Mouse (Mus musculus) heart, postnatal 0 days (tissue): ENCODE results near the gene Zcchc17. TPM values are rescaled to one million over a fixed set of nuclear protein-coding genes. Genes with fewer than 3 reads are reported as not detected.

Experiments used
- ATAC-seq: fragments of 200-750 bp; cut with Nextera tagmentation; 2 replicates; pipeline ENCODE4 v1.8.0; 2017; ENCODE audit warnings: low read depth, moderate number of reproducible peaks, moderate library complexity; ENCODE audit not compliant: insufficient read depth
- DNase-seq: peaks from one replicate; pipeline ENCODE4 v3.0.0-alpha.2; 2016; ENCODE audit warnings: low spot score
- H3K27ac ChIP-seq: fragments of 300-500 bp; sonication (generic); 2 replicates; pipeline ENCODE4 v1.5.1; 2014; ENCODE audit warnings: low read depth, mild to moderate bottlenecking
- H3K27me3 ChIP-seq: fragments of 300-500 bp; sonication (generic); 2 replicates; pipeline ENCODE4 v1.6.1; 2014; ENCODE audit warnings: low read length, mixed read lengths; ENCODE audit not compliant: control insufficient read depth, insufficient read depth
- H3K36me3 ChIP-seq: fragments of 300-500 bp; sonication (generic); replicated peaks from 2 replicates; pipeline ENCODE4 v1.6.1; 2014; ENCODE audit warnings: low read length, mixed read lengths; ENCODE audit not compliant: control insufficient read depth, insufficient read depth
- H3K4me1 ChIP-seq: fragments of 300-500 bp; sonication (generic); 2 replicates; pipeline ENCODE4 v1.6.1; 2014; ENCODE audit warnings: antibody characterized with exemption; ENCODE audit not compliant: control insufficient read depth, insufficient read depth
- H3K4me2 ChIP-seq: fragments of 300-500 bp; sonication (generic); 2 replicates; pipeline ENCODE4 v1.6.1; 2014; ENCODE audit warnings: low read depth, mild to moderate bottlenecking, low read length, moderate library complexity
- H3K4me3 ChIP-seq: fragments of 300-500 bp; sonication (generic); 2 replicates; pipeline ENCODE4 v1.5.1; 2014; ENCODE audit warnings: low read depth, low read length
- H3K9ac ChIP-seq: fragments of 300-500 bp; sonication (generic); replicated peaks from 2 replicates; pipeline ENCODE4 v1.6.1; 2014; ENCODE audit warnings: low read depth, low read length, mixed read lengths
- H3K9me3 ChIP-seq: fragments of 300-500 bp; sonication (generic); replicated peaks from 2 replicates; pipeline ENCODE4 v1.6.1; 2016; ENCODE audit warnings: low read length; ENCODE audit not compliant: control insufficient read depth
- CTCF ChIP-seq: IDR thresholded peaks from 2 replicates; pipeline ENCODE4 v1.5.1; 2016; ENCODE audit warnings: antibody characterized with exemption, control low read depth, low read depth
- EP300 ChIP-seq: IDR thresholded peaks from 2 replicates; pipeline ENCODE4 v1.6.1; 2016; ENCODE audit warnings: antibody characterized with exemption, low read depth
- WGBS: fragments of 180-500 bp; shearing (Covaris S2); extraction: QIAGEN DNeasy Blood & Tissue Kit; methylation state at CpG from one replicate; pipeline ENCODE4 v1.1.7; 2014; 5-methylcytosine and 5-hydroxymethylcytosine counted together
- polyA plus RNA-seq: library from polyadenylated mRNA; unstranded; fragments of >200 nt; fragmentation: Nextera tagmentation; extraction: Ambion mirVana; gene quantifications from 2 replicates; pipeline ENCODE4 v1.2.1, GENCODE M21; 2015
- total RNA-seq: library from RNA; depleted of rRNA; stranded (reverse); fragments of >200 nt; gene quantifications from 2 replicates; pipeline ENCODE4 v1.2.3, GENCODE M21; 2014; ENCODE audit warnings: low replicate concordance

The Zcchc17 gene
- total and polyA plus RNA-seq, 2 experiments from 2014 or later, result 20.0 to 39.6 TPM

- H3K36me3 ChIP-seq, result peaks cover 70% of the 10 kb centered on the region
These were observed 8.9 kb downstream of the Zcchc17 start for GRCm38 (mm10) chr4:130350690-130351422.

DNA sequence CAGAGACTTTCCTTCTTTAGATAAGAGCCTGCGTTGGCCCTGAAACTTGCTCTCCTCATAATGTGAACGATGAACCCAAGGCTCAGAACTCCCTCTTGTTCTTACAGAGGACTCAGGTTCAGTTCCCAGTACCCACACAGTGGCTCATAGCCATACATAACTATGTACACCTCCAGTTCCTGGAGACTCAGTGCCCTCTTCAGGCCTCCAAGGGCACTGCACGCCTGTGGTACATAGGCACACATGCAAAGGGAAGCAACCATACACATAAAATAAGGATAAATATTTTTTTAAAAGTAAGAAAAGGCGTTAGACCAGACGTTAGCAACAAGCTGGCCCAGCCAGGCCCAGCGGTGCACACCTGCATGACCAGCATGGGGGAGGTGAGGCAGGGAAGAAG, 10.1 kb downstream of the Zcchc17 start:
- peaks cover 74% of the 10 kb centered on the region for H3K36me3 ChIP-seq
- no peak overlapping the region for H3K4me3 ChIP-seq
- no peak overlapping the region for H3K27ac ChIP-seq
- H3K9me3 ChIP-seq, result no peaks in the 10 kb centered on the region
- no peak overlapping the region for H3K9ac ChIP-seq
- 92% methylated on average over 6 of the region's 6 CpGs for WGBS
- H3K4me2 ChIP-seq, result no peak overlapping the region
- no peak for ATAC-seq
- TF ChIP-seq EP300, result no peak
- TF ChIP-seq CTCF, result no peak
- H3K27me3 ChIP-seq, result no peaks in the 10 kb centered on the region
- H3K4me1 ChIP-seq, result no peaks in the 10 kb centered on the region
- DNase-seq, result no peak

More at GRCm38 (mm10) chr4:130350690-130351422, 8.9 kb downstream of the Zcchc17 start:
- H3K9me3 ChIP-seq, result no peaks in the 10 kb centered on the region
- TF ChIP-seq EP300, result no peak
- TF ChIP-seq CTCF, result no peak
- DNase-seq (no peak), ATAC-seq (no peak)
- no peak overlapping the region for H3K4me2 ChIP-seq
- WGBS, result 84% methylated on average over 16 of the region's 16 CpGs
- no peaks in the 10 kb centered on the region for H3K27me3 ChIP-seq
- H3K27ac ChIP-seq, result no peak overlapping the region
- no peaks in the 10 kb centered on the region for H3K4me1 ChIP-seq
- no peak overlapping the region for H3K4me3 ChIP-seq
- no peak overlapping the region for H3K9ac ChIP-seq

GRCm38 (mm10) chr4:130341691-130342090, 18.1 kb downstream of the Zcchc17 start:
- H3K27me3 ChIP-seq, result no peaks in the 10 kb centered on the region
- H3K4me3 ChIP-seq, result no peak overlapping the region
- WGBS, result 22% methylated on average over 4 of the region's 4 CpGs
- no peak overlapping the region for H3K27ac ChIP-seq
- TF ChIP-seq EP300, result no peak
- peak; percentile 86 for TF ChIP-seq CTCF
- no peaks in the 10 kb centered on the region for H3K9me3 ChIP-seq
- peak; percentile 67; the same call in 1 of the 2 replicates for ATAC-seq
- peak; percentile 76 for DNase-seq
- H3K4me1 ChIP-seq, result no peaks in the 10 kb centered on the region
- H3K9ac ChIP-seq, result no peak overlapping the region
- H3K4me2 ChIP-seq, result no peak overlapping the region
- peaks cover 44% of the 10 kb centered on the region for H3K36me3 ChIP-seq

DNA sequence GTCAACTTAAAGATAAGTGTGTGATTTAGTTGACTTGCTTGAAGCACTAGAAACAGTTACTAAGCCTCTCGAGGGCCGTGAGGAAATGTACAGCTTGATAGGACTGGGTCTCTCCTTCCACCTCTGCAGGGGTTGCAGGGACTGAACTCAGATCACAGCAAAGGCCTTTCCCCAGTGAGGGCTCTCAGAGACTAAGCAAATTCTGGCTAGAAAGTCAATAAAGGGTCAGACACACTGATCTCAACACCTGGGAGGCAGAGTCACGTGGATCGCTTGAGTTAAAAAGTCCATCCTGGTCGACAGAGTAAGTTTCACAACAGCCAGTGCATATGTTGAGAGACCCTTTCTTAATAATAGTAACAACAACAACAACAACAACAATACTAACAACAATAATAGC, 23.9 kb downstream of the Zcchc17 start:
- ATAC-seq (no peak), DNase-seq (no peak)
- Histone ChIP-seq H3K27ac (no peak overlapping the region), H3K4me1 (no peaks in the 10 kb centered on the region), H3K9ac (no peak overlapping the region), H3K27me3 (no peaks in the 10 kb centered on the region), H3K4me2 (no peak overlapping the region), H3K36me3 (peaks cover 65% of the 10 kb centered on the region), H3K9me3 (no peaks in the 10 kb centered on the region), H3K4me3 (no peak overlapping the region)
- WGBS, result 82% methylated on average over 5 of the region's 5 CpGs
- no peak for TF ChIP-seq EP300

GRCm38 (mm10) chr4:130327366-130327765, 32.4 kb downstream of the Zcchc17 start:
- H3K9me3 ChIP-seq, result no peaks in the 10 kb centered on the region
- no peak overlapping the region for H3K27ac ChIP-seq
- H3K4me3 ChIP-seq, result no peak overlapping the region
- H3K27me3 ChIP-seq, result no peaks in the 10 kb centered on the region
- peaks cover 8% of the 10 kb centered on the region; the same call in 1 of the 2 replicates for H3K4me1 ChIP-seq
- no peak for TF ChIP-seq EP300
- no peak for TF ChIP-seq CTCF
- peaks cover 37% of the 10 kb centered on the region for H3K36me3 ChIP-seq
- no peak overlapping the region for H3K4me2 ChIP-seq
- WGBS, result 74% methylated on average over 9 of the region's 9 CpGs
- no peak for DNase-seq
- no peak overlapping the region for H3K9ac ChIP-seq
- no peak for ATAC-seq

DNA sequence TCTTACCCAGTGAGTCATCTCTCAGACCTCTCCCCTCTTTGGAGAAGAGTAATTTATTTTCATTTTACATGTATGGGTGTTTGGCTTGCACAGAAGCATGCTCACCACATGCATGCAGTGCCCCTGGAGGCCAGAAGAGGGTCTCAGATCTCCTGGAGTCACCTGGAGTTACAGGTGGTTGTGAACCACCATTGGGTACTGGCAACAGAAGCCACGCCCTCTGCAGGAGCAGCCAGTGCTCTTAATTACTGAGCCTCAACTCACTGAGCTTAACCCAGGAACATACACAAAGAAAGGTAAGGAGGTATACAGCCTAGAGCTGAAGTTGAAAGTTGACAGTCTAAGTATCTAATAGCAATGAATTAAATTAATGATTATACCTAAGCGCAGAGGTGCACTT, 34.3 kb downstream of the Zcchc17 start:
- H3K4me2 ChIP-seq, result no peak overlapping the region
- H3K9me3 ChIP-seq, result no peaks in the 10 kb centered on the region
- WGBS, result 90% methylated on average over 2 of the region's 2 CpGs
- TF ChIP-seq CTCF, result no peak
- no peak for TF ChIP-seq EP300
- DNase-seq (no peak), ATAC-seq (no peak)
- no peak overlapping the region for H3K27ac ChIP-seq
- H3K27me3 ChIP-seq, result no peaks in the 10 kb centered on the region
- no peak overlapping the region for H3K9ac ChIP-seq
- no peak overlapping the region for H3K4me3 ChIP-seq
- H3K4me1 ChIP-seq, result peaks cover 8% of the 10 kb centered on the region; the same call in 1 of the 2 replicates
- peaks cover 35% of the 10 kb centered on the region for H3K36me3 ChIP-seq
